Mouse (Mus musculus) heart, postnatal 0 days (tissue): ENCODE measurements at regions not wholly inside any gene's neighbourhood (a gene's known extent, or its start where the extent isn't known, plus 50 kb on each side); places are given as distances from the start of the nearest gene placed in this dataset.

Experiments
- CTCF ChIP-seq: IDR thresholded peaks from 2 replicates; pipeline ENCODE4 v1.5.1; 2016; ENCODE audit warnings: antibody characterized with exemption, control low read depth, low read depth
- EP300 ChIP-seq: IDR thresholded peaks from 2 replicates; pipeline ENCODE4 v1.6.1; 2016; ENCODE audit warnings: antibody characterized with exemption, low read depth

GRCm38 (mm10) chr2:84229777-84230176 lies 195.4 kb downstream of the Calcrl start:
- TF ChIP-seq CTCF (no peak), EP300 (no peak)
